Mouse (Mus musculus): Measurements from ENCODE around the gene Anapc4.

Gene Anapc4

GRCm38 (mm10) chr5:52833761-52834274 lies at the start of gene Anapc4:
Gene Anapc4 (plus strand): TSS chr5:52834012.
- DNase-seq (ENCODE audit: low spot score) = peak; percentile 100

GRCm38 (mm10) chr5:52786556-52787322 lies 47.1 kb upstream of the Anapc4 start:
- DNase-seq (ENCODE audit: low spot score) = no peak

- no peak for DNase-seq (ENCODE audit: low spot score)
These were observed 40.6 kb upstream of the Anapc4 start for GRCm38 (mm10) chr5:52793230-52793629.

- no peak for DNase-seq (ENCODE audit: low spot score)
These were observed 39.7 kb upstream of the Anapc4 start for GRCm38 (mm10) chr5:52794109-52794508.

- DNase-seq (ENCODE audit: low spot score) = no peak
These were observed 34.4 kb upstream of the Anapc4 start for GRCm38 (mm10) chr5:52799274-52799985.

- no peak for DNase-seq (ENCODE audit: low spot score)
These were observed 28.0 kb upstream of the Anapc4 start for GRCm38 (mm10) chr5:52805801-52806200.

- DNase-seq (ENCODE audit: low spot score) = no peak
These were observed 27.5 kb upstream of the Anapc4 start for GRCm38 (mm10) chr5:52806349-52806748.

- DNase-seq (ENCODE audit: low spot score) = no peak
These were observed 26.8 kb upstream of the Anapc4 start for GRCm38 (mm10) chr5:52807030-52807429.

- no peak for DNase-seq (ENCODE audit: low spot score)
These were observed 23.4 kb upstream of the Anapc4 start for GRCm38 (mm10) chr5:52810446-52810845.

GRCm38 (mm10) chr5:52811056-52811455 lies 22.8 kb upstream of the Anapc4 start:
- DNase-seq (ENCODE audit: low spot score) = no peak

- no peak for DNase-seq (ENCODE audit: low spot score)
These were observed 21.4 kb upstream of the Anapc4 start for GRCm38 (mm10) chr5:52812456-52812855.

GRCm38 (mm10) chr5:52813312-52813711 lies 20.5 kb upstream of the Anapc4 start:
- no peak for DNase-seq (ENCODE audit: low spot score)

GRCm38 (mm10) chr5:52818676-52819075 lies 15.1 kb upstream of the Anapc4 start:
- no peak for DNase-seq (ENCODE audit: low spot score)

GRCm38 (mm10) chr5:52821691-52822090 lies 12.1 kb upstream of the Anapc4 start:
- peak; percentile 55 for DNase-seq (ENCODE audit: low spot score)

- no peak for DNase-seq (ENCODE audit: low spot score)
These were observed 5.9 kb upstream of the Anapc4 start for GRCm38 (mm10) chr5:52827923-52828322.

- no peak for DNase-seq (ENCODE audit: low spot score)
These were observed 807 bp upstream of the Anapc4 start for GRCm38 (mm10) chr5:52833005-52833404.

- no peak for DNase-seq (ENCODE audit: low spot score)
These were observed 574 bp downstream of the Anapc4 start for GRCm38 (mm10) chr5:52834386-52834785.

- no peak for DNase-seq (ENCODE audit: low spot score)
These were observed 10.5 kb downstream of the Anapc4 start for GRCm38 (mm10) chr5:52844319-52844718.

GRCm38 (mm10) chr5:52855727-52856126 lies 21.9 kb downstream of the Anapc4 start:
- no peak for DNase-seq (ENCODE audit: low spot score)

GRCm38 (mm10) chr5:52864446-52864845 lies 30.6 kb downstream of the Anapc4 start:
- DNase-seq (ENCODE audit: low spot score) = no peak

- DNase-seq (ENCODE audit: low spot score) = no peak
These were observed 32.0 kb downstream of the Anapc4 start for GRCm38 (mm10) chr5:52865825-52866224.

GRCm38 (mm10) chr5:52866361-52867155 lies 32.7 kb downstream of the Anapc4 start:
- no peak for DNase-seq (ENCODE audit: low spot score)

All from left cerebral cortex, adult 11 months (tissue).